Mouse (Mus musculus): ENCODE data around the gene Clec2d.
"Not testable (repeated sequence)": the region's sequence is repeated elsewhere in the genome, so short reads cannot be mapped to it uniquely, and the experiment has no call there.

Gene Clec2d

GRCm38 (mm10) chr6:129180403-129181169 is at the start of gene Clec2d:
Gene Clec2d, plus strand, starts transcription at chr6:129180615.
- DNase-seq (ENCODE audit: low spot score): no peak

DNA sequence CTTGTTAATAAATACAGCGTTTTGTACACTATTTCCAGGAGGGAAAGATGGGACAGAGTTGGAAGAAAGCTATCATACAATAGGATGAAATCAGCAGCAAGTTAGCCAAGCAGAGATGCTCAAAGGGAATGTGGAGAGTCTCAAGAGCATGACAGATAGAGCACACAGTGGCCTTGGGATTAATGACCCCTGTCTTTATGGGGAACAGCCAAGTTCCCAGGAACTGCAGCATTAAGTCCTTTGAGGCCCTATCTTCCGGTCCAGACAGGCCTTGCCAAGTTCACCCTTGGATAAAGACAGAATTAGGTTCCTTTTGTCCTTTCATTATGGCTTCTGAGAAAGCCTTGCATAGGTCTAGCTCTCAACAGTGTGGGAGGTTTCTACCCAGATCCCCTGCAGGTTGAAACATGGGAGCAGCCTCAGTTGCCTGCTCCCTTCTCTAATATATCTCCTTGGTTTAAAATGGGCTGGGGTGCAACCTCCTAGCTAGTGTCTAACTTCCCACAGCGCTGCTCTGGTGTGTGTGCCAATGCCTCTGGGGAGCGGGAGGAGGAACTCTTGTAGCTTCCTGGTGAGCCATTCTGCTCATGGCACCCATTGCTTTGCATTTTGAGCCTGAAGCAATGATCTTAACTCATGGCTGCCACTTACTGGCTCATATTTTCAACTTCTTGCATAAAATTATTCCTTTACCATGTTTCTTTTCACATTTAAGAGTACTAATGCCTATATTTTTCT is 47.6 kb upstream of the Clec2d start:
- no peak for DNase-seq (ENCODE audit: low spot score)

DNA sequence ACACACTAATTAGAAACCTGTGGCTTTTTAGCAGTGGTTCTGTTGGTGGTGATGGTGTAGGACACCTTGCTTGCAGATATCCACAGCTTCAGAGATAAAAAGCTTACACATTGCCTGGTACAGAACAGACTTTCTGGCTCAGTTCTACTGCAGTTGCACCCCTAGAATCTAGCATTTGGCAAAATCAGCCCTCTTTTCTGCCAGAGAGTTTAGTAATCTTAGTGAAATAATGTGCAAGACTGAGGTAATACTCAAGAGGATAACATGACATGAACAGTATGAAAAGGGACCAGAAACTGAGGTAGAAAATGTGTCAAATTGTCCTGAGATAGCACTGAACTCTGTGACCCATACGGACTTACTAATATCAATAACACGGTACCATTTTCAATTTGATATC is 33.6 kb upstream of the Clec2d start:
- no peak for DNase-seq (ENCODE audit: low spot score)

- no peak for DNase-seq (ENCODE audit: low spot score)
Measured at GRCm38 (mm10) chr6:129160103-129160502, 20.3 kb upstream of the Clec2d start.

DNA sequence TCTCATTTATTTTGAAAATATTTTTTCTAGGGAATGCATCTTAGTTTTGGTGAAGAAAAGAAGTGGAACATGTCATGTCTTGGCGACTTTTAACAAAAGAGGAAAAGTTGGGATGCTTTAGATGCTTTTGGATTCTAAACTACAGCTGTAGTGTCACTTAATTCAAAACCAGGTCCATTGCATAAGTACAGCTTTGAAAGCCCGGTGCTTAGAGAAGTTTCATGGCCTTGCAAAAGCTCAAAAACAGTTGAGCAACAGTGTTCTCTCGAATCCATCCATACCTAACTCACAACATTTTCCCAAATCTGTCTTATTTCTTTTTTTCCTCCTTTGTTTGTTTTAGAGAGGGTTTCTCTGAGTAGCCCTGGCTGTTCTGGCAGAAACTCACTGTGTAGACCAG is 19.3 kb upstream of the Clec2d start:
- no peak for DNase-seq (ENCODE audit: low spot score)

DNA sequence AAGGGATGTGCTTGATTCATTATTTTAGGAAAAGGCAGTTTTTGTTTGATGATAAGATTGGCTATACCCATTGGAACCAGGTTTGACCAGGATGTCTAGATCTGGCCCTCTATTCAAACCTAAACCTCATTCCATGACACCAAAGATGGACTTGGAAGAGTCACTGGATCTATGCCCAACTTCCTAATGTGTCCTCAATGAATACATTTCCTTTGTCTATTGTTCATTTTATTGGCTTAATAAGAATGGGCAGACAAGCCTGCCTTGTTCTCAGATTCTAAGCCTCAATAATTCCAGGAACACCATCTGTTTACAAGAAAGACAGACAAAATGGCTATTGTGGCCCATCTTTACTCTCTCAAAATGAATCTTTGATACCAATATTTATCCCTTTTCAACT is 18.5 kb upstream of the Clec2d start:
- no peak for DNase-seq (ENCODE audit: low spot score)

DNA sequence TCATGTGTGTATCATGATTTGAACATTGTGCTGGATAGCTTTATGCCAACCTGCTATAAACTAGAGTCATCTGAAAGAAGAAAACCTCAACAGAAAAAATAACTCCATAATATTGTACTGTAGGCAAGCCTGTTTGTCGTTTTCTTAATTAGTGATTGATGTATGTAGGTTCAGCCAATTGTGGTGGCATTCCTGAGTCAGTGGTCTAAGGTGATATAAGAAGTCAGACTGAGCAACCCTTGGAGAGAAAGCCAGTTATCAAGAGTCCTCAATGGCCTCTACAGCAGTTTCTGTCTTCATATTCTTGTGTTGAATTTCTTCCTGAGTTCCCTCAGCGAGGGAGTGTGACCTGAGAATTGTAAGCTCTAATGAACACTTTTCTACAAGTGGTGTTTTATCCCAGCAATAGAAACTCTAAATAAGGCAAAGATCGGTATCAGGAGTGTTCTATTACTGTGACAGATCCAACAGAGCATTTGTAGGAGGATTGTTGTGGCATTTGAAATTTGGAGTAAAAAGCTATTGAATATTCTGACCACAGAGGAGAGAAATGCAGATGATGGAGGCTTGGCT is 17.7 kb upstream of the Clec2d start:
- DNase-seq (ENCODE audit: low spot score): no peak

GRCm38 (mm10) chr6:129163606-129164005 is 16.8 kb upstream of the Clec2d start:
- no peak for DNase-seq (ENCODE audit: low spot score)

DNA sequence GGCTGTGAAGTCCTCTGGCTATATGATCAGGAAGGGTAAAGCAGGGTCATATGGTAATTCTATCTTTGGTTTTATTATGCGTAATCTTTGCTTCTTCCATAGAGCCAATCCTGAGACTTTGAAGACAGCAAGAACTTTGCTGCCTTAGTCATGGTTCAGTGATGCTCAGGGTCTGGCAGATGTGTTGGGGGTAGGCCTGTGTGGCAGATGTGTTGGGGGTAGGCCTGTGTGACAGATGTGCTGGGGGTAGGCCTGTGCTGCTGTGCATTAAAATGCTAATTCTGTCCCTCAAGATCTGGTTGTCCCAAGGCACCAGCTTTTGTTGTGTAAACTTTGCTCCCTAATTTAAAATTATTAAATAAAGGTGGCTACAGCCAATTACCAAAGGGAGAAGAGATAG is 9.5 kb upstream of the Clec2d start:
- no peak for DNase-seq (ENCODE audit: low spot score)

DNA sequence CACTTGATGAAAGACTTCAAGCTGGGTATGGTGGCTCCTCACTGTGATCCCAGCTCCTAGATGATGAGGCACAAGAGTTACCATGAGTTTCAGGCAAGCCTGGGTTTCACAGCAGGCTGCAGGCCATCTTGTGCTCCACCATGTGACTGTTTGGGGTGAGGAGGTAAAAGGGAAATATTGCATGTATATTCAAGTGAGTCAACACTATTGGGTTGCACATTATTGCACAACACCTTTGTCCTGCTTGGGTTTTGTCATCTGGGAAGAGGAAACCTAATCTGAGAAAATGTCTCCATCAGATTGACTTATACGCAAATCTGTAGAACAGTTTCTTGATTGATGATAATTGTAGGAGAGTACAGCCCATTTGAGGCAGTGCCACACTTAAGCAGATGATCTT is 8.7 kb upstream of the Clec2d start:
- DNase-seq (ENCODE audit: low spot score): no peak

DNA sequence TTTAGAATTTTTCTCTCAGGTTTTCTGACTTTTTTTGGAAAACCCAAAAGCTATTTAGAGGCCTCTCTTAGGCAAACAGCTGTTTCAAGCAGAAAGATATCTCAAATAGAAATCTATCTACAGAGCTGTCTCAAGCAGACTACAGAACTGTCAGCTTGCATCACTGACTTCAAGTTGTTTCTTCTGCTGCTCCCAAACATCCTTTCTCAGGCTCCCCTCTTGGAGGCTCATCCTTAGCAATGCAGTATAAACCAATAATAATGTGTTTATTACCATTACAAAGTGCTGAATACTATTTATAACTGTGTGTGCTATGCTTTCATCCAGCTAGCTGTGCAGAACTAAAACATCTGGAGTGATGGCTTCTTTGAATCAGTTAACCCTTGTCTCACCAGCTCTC is 5.6 kb upstream of the Clec2d start:
- no peak for DNase-seq (ENCODE audit: low spot score)

DNA sequence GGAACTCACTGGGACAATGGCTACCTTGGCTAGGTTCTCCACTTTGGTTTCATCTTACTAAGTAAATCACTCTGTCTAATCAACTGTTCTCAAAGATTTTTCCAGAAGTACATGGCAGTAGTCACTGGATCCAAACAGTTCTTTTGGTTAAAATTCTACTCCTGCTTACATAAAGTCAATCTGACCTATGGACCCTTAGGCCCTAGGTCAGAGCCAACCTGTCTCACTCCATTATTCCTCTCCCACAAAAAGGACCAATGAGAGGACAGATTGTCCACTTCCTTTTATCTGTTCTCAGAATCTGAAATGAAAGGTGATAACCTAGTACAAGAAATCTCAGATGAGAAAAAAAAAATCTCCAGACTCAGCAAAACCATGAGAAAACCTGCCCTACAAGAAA is 4.8 kb upstream of the Clec2d start:
- DNase-seq (ENCODE audit: low spot score): no peak

DNA sequence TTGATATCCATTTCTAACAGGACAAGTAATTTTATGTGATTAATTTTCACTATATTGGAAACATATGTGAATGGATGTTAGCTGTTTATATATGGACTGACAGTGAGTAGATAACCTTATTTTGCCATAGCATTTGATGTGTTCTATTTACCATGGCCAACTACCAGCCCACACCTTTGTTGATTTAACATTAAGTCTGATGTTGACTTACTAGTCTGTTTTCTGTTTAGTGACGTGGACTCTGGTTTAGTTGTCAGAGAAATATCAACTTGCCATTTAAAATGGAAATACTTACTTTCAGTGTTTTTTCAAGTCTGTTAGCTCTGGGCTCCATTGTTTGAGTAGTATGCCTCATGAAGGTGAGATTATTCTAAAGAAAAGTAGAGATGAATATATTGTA is 3.8 kb upstream of the Clec2d start:
- DNase-seq (ENCODE audit: low spot score): no peak

- DNase-seq (ENCODE audit: low spot score): no peak
Measured at GRCm38 (mm10) chr6:129179281-129179680, 1.1 kb upstream of the Clec2d start.

- not testable (repeated sequence) for DNase-seq (ENCODE audit: low spot score)
Measured at GRCm38 (mm10) chr6:129179831-129180230, 584 bp upstream of the Clec2d start.

DNA sequence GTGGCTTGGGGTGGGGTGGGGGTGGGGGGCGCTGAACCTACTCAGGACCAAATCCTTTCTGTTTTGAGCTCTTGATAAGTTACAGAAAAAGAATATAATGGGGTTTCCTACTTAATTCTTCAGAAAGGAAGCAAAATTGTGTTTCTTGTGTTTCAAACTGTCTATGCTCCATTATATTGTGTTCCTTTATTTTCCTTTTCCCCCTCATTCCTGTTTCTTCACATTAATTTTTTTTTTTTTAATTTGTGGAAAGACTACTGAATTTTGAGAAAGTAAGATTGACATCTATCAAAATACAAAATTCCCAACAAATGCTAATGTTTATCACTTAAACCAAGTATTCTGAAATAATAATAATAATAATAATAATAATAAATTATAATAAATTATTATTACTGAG is 834 bp downstream of the Clec2d start:
- DNase-seq (ENCODE audit: low spot score): no peak

DNA sequence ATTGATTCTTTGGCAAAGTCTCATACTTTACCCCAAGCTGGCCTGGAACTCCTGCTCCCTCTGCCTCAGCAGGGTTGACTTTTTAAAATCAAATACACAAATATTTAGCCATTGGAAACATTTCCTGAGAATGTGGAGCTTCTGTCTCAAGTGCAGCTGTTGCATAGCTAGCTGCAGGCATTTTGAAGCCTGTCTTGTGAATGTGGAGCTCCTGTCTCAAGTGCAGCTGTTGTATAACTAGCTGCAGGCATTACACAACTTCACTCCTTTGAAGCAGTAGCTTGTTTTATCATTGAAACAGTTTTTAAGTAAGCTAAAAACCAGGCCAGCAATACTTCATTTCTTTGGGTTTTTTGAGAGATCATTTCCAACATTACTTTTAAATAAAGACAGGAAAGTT is 1.3 kb downstream of the Clec2d start:
- DNase-seq (ENCODE audit: low spot score): no peak

DNA sequence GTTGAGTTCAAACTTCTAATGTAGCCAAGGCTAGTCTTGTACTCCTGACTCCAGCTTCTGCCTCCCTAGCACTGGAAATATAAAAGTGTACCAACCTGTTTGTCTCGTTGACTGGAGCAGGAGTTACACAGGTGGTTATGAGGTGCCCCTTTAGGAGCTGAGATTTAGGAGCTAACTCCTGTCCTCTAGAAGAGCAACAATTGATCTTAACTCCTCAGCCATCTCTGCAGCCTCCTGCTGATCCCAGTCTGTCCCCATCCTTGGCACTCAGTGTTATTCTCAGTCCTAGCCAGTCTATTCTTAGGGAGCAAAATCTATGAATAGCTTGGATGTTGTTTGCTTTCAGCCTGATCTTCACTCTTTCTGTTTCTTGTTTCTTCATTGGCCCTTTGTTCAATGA is 2.1 kb downstream of the Clec2d start:
- no peak for DNase-seq (ENCODE audit: low spot score)

DNA sequence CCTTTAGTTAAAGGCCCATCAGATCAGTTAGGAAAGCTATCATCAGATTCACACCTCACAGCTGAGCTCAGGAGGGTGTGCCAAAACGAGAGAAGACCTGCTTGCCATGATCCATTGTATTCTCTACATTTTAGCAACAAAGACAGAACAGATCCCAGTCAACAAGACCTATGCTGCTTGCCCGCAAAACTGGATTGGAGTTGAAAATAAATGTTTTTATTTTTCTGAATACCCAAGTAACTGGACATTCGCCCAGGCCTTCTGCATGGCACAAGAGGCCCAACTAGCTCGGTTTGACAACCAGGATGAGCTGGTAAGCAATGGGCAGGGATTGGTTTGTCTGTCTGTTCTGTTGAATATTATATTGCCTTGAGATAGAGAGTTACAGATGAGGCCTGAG is 3.6 kb downstream of the Clec2d start:
- not testable (repeated sequence) for DNase-seq (ENCODE audit: low spot score)

- DNase-seq (ENCODE audit: low spot score): no peak
Measured at GRCm38 (mm10) chr6:129184788-129185187, 4.4 kb downstream of the Clec2d start.

DNA sequence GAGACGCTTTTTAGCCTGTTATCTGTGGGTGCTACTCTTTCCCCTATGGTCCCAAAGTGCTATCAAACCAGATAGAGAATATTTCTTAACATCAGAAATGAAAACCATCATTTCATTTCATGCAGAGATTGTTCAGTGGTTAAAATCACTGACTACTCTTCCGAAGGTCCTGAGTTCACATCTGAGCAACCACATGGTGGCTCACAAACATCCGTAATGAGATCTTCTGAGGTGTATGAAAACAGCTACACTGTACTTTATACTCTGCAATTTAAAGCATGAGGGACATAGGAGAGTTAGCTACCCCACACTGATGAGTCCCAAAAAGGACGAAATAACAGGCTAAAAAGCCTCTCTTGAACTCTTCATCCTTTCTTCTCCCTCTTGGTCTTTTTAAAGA is 5.6 kb downstream of the Clec2d start:
- no peak for DNase-seq (ENCODE audit: low spot score)

- no peak for DNase-seq (ENCODE audit: low spot score)
Measured at GRCm38 (mm10) chr6:129186457-129187199, 6.2 kb downstream of the Clec2d start.

DNA sequence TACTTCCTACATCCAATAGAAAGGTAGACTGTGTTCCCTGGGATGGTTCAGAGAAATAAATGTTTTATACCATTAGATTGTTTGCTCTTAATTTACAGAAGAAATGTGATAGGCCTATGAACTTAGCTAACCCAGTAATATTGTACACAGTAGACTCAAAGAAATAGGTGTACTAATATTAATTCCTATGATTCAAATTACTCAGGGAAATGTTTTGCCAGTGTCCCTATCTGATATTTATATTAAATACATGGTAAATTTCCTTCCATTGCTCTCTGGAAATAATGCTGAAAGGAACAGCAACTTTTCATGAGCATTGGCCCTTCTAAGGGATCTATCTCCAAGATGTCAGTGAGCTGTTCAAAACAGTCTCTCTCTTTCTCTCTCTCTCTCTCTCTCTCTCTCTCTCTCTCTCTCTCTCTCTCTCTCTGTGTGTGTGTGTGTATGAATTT is 6.8 kb downstream of the Clec2d start:
- no peak for DNase-seq (ENCODE audit: low spot score)
